Mouse (Mus musculus): ENCODE measurements around the gene Palb2.

- TF ChIP-seq CTCF (conservative IDR thresholded peaks at IDR 0.05; ENCODE audit: low read length) (no peak), NANOG (IDR thresholded peaks at IDR 0.05; ENCODE audit: borderline replicate concordance, low read length) (no peak)
Observed at GRCm38 (mm10) chr7:122108206-122108605, 24.6 kb downstream of the Palb2 start.

All from E14TG2a.4 (cell line).